Mouse (Mus musculus): Measurements from ENCODE around the gene Cpe. TPM values are rescaled to one million over a fixed set of nuclear protein-coding genes. Genes with fewer than 3 reads are reported as not detected.

The Cpe gene
- polyA plus RNA-seq, 1 experiment from 2014 or later = 911 TPM

DNA sequence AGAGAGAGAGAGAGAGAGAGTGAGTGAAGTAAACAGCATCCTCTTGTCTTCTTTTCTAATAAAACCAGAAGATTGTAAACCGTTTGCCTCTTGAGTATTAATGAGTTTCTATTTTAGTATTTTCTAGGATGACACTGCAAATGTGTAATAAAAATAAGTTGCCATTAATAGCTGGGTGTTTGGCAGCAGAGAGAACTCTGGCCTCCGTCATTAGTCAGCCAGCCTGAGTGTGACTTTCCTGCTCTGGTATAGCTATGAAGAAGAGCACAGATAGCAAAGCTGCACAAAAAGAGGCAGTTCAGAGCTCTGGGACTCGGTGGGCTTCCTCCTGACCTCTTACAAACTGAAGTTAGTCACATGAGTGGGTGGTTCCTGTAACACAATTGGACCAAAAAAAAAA is 27.3 kb downstream of the Cpe start:
- H3K4me2 ChIP-seq (ENCODE audit: low read length) = no peak overlapping the region
- no peaks in the 10 kb centered on the region for H3K36me3 ChIP-seq (ENCODE audit: control insufficient read depth, insufficient read depth, low read length)
- 65% methylated on average over 3 of the region's 3 CpGs for WGBS
- ATAC-seq (ENCODE audit: low FRiP score, low TSS enrichment) (no peak), DNase-seq (no peak)
- no peaks in the 10 kb centered on the region for H3K4me1 ChIP-seq (ENCODE audit: control insufficient read depth, insufficient read depth, low read length)
- no peak overlapping the region for H3K4me3 ChIP-seq (replicated peaks; ENCODE audit: low read depth, low read length)
- no peaks in the 10 kb centered on the region for H3K9me3 ChIP-seq (ENCODE audit: control insufficient read depth, low read length)
- no peak overlapping the region for H3K9ac ChIP-seq (replicated peaks; ENCODE audit: low read length)
- no peak overlapping the region for H3K27ac ChIP-seq (replicated peaks; ENCODE audit: low read depth, low read length)
- no peaks in the 10 kb centered on the region for H3K27me3 ChIP-seq (ENCODE audit: control insufficient read depth, insufficient read depth, low read length)

DNA sequence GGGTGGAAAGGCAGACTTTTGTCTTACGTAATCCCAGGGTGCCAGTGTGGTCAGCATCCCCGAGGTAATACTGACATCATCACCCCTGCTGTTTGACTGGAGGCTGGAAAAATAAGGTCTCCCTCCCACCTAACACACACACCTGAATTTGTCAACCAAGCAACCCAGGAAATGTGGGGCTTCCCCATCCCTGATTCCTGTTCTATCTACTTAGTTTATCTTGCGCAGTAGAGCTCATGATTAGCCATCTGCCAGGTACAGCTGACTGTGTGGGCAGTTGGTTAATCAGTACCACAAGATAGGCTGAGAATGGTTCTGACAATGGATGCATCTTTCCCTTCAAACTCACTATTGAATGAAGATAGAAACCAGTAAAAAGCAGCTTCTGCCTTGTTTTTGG is 28.0 kb downstream of the Cpe start:
- DNase-seq (no peak), ATAC-seq (ENCODE audit: low FRiP score, low TSS enrichment) (no peak)
- H3K27ac ChIP-seq (replicated peaks; ENCODE audit: low read depth, low read length) = no peak overlapping the region
- 56% methylated on average over 3 of the region's 3 CpGs for WGBS
- H3K4me3 ChIP-seq (replicated peaks; ENCODE audit: low read depth, low read length) = no peak overlapping the region
- H3K27me3 ChIP-seq (ENCODE audit: control insufficient read depth, insufficient read depth, low read length) = no peaks in the 10 kb centered on the region
- no peak overlapping the region for H3K9ac ChIP-seq (replicated peaks; ENCODE audit: low read length)
- H3K9me3 ChIP-seq (ENCODE audit: control insufficient read depth, low read length) = no peaks in the 10 kb centered on the region
- 0 out of 2 replicates have a peak, but pooled peaks cover 3% of the 10 kb centered on the region for H3K4me1 ChIP-seq (ENCODE audit: control insufficient read depth, insufficient read depth, low read length)
- no peak overlapping the region for H3K4me2 ChIP-seq (ENCODE audit: low read length)
- H3K36me3 ChIP-seq (ENCODE audit: control insufficient read depth, insufficient read depth, low read length) = no peaks in the 10 kb centered on the region

GRCm38 (mm10) chr8:64664350-64664749 is 28.5 kb downstream of the Cpe start:
- DNase-seq (no peak), ATAC-seq (ENCODE audit: low FRiP score, low TSS enrichment) (no peak)
- Histone ChIP-seq H3K9ac (replicated peaks; ENCODE audit: low read length) (no peak overlapping the region), H3K36me3 (ENCODE audit: control insufficient read depth, insufficient read depth, low read length) (no peaks in the 10 kb centered on the region), H3K4me1 (ENCODE audit: control insufficient read depth, insufficient read depth, low read length) (0 out of 2 replicates have a peak, but pooled peaks cover 3% of the 10 kb centered on the region), H3K27ac (replicated peaks; ENCODE audit: low read depth, low read length) (no peak overlapping the region), H3K4me3 (replicated peaks; ENCODE audit: low read depth, low read length) (no peak overlapping the region), H3K27me3 (ENCODE audit: control insufficient read depth, insufficient read depth, low read length) (no peaks in the 10 kb centered on the region), H3K9me3 (ENCODE audit: control insufficient read depth, low read length) (no peaks in the 10 kb centered on the region), H3K4me2 (ENCODE audit: low read length) (no peak overlapping the region)
- WGBS = 37% methylated on average over 2 of the region's 2 CpGs

DNA sequence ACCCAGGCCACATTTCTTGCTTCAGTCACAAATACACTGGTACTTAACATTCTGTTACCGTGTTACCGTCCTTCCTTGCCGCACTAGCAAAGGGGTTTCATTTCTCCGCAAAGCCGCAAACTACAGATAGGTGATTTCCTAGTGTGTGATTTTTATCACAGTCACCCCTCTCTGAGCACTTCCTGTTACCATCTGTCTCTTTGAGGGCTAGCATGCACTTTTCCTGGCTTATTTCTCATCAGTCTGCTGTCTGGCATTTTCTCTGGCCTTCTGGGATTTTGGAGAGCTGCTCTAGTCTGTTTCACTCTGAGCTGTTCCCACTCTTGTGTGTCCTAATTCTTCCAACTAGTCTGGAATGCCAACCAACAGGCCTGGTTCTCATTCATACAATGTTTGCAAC is 33.8 kb downstream of the Cpe start:
- 0 out of 2 replicates have a peak, but pooled peaks cover 3% of the 10 kb centered on the region for H3K36me3 ChIP-seq (ENCODE audit: control insufficient read depth, insufficient read depth, low read length)
- no peaks in the 10 kb centered on the region for H3K27me3 ChIP-seq (ENCODE audit: control insufficient read depth, insufficient read depth, low read length)
- 80% methylated on average over 5 of the region's 5 CpGs for WGBS
- H3K4me1 ChIP-seq (ENCODE audit: control insufficient read depth, insufficient read depth, low read length) = peaks cover 19% of the 10 kb centered on the region
- peak overlapping the region; percentile 66; the same call in 1 of the 2 replicates for H3K27ac ChIP-seq (replicated peaks; ENCODE audit: low read depth, low read length)
- no peak overlapping the region for H3K4me3 ChIP-seq (replicated peaks; ENCODE audit: low read depth, low read length)
- ATAC-seq (ENCODE audit: low FRiP score, low TSS enrichment) (no peak), DNase-seq (no peak)
- H3K9ac ChIP-seq (replicated peaks; ENCODE audit: low read length) = no peak overlapping the region
- H3K4me2 ChIP-seq (ENCODE audit: low read length) = no peak overlapping the region
- H3K9me3 ChIP-seq (ENCODE audit: control insufficient read depth, low read length) = no peaks in the 10 kb centered on the region

DNA sequence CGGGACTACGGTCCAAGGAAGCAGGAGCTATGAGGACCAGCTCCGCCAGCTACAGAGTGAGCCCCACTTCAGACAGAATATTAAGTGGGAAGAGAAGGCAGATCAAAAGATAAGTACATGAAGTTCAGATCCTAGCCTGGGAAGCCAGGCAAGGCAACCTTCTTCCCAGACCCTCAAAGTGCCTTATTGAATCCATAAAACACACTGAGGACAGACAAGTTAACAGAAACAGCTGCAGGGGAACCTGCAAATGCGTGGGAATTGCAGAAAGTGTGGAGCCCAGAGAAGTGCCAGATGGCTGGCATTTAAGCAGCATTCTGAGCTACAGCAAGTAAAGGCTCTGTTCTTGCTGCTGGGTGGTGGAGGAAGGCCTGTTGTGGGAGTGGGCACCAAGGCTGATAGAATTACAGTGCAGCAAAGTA is 34.9 kb downstream of the Cpe start:
- H3K36me3 ChIP-seq (ENCODE audit: control insufficient read depth, insufficient read depth, low read length) = 0 out of 2 replicates have a peak, but pooled peaks cover 3% of the 10 kb centered on the region
- H3K4me3 ChIP-seq (replicated peaks; ENCODE audit: low read depth, low read length) = no peak overlapping the region
- 15% methylated on average over 4 of the region's 4 CpGs for WGBS
- H3K4me1 ChIP-seq (ENCODE audit: control insufficient read depth, insufficient read depth, low read length) = peaks cover 19% of the 10 kb centered on the region
- no peak overlapping the region for H3K9ac ChIP-seq (replicated peaks; ENCODE audit: low read length)
- peak overlapping the region; percentile 66 for H3K27ac ChIP-seq (replicated peaks; ENCODE audit: low read depth, low read length)
- ATAC-seq (ENCODE audit: low FRiP score, low TSS enrichment) = peak; percentile 14; the same call in 1 of the 2 replicates
- no peaks in the 10 kb centered on the region for H3K27me3 ChIP-seq (ENCODE audit: control insufficient read depth, insufficient read depth, low read length)
- H3K4me2 ChIP-seq (ENCODE audit: low read length) = peak overlapping the region; percentile 18; the same call in 1 of the 2 replicates
- no peaks in the 10 kb centered on the region for H3K9me3 ChIP-seq (ENCODE audit: control insufficient read depth, low read length)
- DNase-seq = peak; percentile 37

DNA sequence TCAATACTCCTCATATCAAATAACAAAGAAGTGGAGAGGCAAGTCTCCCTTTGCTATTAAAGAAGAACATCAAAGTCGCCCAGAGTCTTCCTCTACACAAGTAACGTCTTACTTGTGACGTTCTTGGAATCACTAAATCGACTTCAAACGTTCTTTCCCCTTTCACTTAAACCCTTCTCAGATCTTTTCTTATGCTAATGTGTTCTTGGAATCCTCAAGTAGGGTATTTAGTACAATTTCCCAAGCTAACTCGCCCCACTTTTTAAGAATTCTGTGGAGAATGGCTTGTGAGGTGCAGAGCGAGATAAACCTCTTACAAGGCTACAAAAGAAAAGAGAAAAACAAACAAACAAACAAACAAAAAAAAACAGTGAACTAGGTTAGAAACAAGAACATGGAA is 35.3 kb downstream of the Cpe start:
- ATAC-seq (ENCODE audit: low FRiP score, low TSS enrichment) (0 out of 2 replicates have a peak, but pooled peaks have one; percentile 42), DNase-seq (peak; percentile 58)
- no peak overlapping the region for H3K4me3 ChIP-seq (replicated peaks; ENCODE audit: low read depth, low read length)
- 0 out of 2 replicates have a peak, but pooled peaks cover 3% of the 10 kb centered on the region for H3K36me3 ChIP-seq (ENCODE audit: control insufficient read depth, insufficient read depth, low read length)
- 3% methylated on average over 7 of the region's 7 CpGs for WGBS
- H3K9me3 ChIP-seq (ENCODE audit: control insufficient read depth, low read length) = no peaks in the 10 kb centered on the region
- H3K27ac ChIP-seq (replicated peaks; ENCODE audit: low read depth, low read length) = no peak overlapping the region
- peaks cover 19% of the 10 kb centered on the region for H3K4me1 ChIP-seq (ENCODE audit: control insufficient read depth, insufficient read depth, low read length)
- peak overlapping the region; percentile 18; the same call in 1 of the 2 replicates for H3K4me2 ChIP-seq (ENCODE audit: low read length)
- no peaks in the 10 kb centered on the region for H3K27me3 ChIP-seq (ENCODE audit: control insufficient read depth, insufficient read depth, low read length)
- no peak overlapping the region for H3K9ac ChIP-seq (replicated peaks; ENCODE audit: low read length)

- ATAC-seq (ENCODE audit: low FRiP score, low TSS enrichment) (no peak), DNase-seq (no peak)
- Histone ChIP-seq H3K27ac (replicated peaks; ENCODE audit: low read depth, low read length) (no peak overlapping the region), H3K9ac (replicated peaks; ENCODE audit: low read length) (no peak overlapping the region), H3K36me3 (ENCODE audit: control insufficient read depth, insufficient read depth, low read length) (0 out of 2 replicates have a peak, but pooled peaks cover 3% of the 10 kb centered on the region), H3K4me2 (ENCODE audit: low read length) (no peak overlapping the region), H3K9me3 (ENCODE audit: control insufficient read depth, low read length) (no peaks in the 10 kb centered on the region), H3K4me1 (ENCODE audit: control insufficient read depth, insufficient read depth, low read length) (peaks cover 19% of the 10 kb centered on the region), H3K27me3 (ENCODE audit: control insufficient read depth, insufficient read depth, low read length) (no peaks in the 10 kb centered on the region), H3K4me3 (replicated peaks; ENCODE audit: low read depth, low read length) (no peak overlapping the region)
- WGBS = 57% methylated on average over 6 of the region's 6 CpGs
These were observed 37.0 kb downstream of the Cpe start for GRCm38 (mm10) chr8:64655887-64656286.

GRCm38 (mm10) chr8:64655087-64655486 is 37.8 kb downstream of the Cpe start:
- WGBS = 72% methylated on average over 2 of the region's 2 CpGs

GRCm38 (mm10) chr8:64652285-64652684 is 40.6 kb downstream of the Cpe start:
- Histone ChIP-seq H3K36me3 (ENCODE audit: control insufficient read depth, insufficient read depth, low read length) (0 out of 2 replicates have a peak, but pooled peaks cover 3% of the 10 kb centered on the region), H3K9ac (replicated peaks; ENCODE audit: low read length) (no peak overlapping the region), H3K9me3 (ENCODE audit: control insufficient read depth, low read length) (no peaks in the 10 kb centered on the region), H3K4me2 (ENCODE audit: low read length) (no peak overlapping the region), H3K27me3 (ENCODE audit: control insufficient read depth, insufficient read depth, low read length) (no peaks in the 10 kb centered on the region), H3K27ac (replicated peaks; ENCODE audit: low read depth, low read length) (no peak overlapping the region), H3K4me1 (ENCODE audit: control insufficient read depth, insufficient read depth, low read length) (no peaks in the 10 kb centered on the region), H3K4me3 (replicated peaks; ENCODE audit: low read depth, low read length) (no peak overlapping the region)
- DNase-seq = no peak
- no peak for ATAC-seq (ENCODE audit: low FRiP score, low TSS enrichment)

More at GRCm38 (mm10) chr8:64655087-64655486, 37.8 kb downstream of the Cpe start:
- Histone ChIP-seq H3K4me3 (replicated peaks; ENCODE audit: low read depth, low read length) (no peak overlapping the region), H3K4me2 (ENCODE audit: low read length) (no peak overlapping the region), H3K36me3 (ENCODE audit: control insufficient read depth, insufficient read depth, low read length) (0 out of 2 replicates have a peak, but pooled peaks cover 3% of the 10 kb centered on the region), H3K27me3 (ENCODE audit: control insufficient read depth, insufficient read depth, low read length) (no peaks in the 10 kb centered on the region), H3K4me1 (ENCODE audit: control insufficient read depth, insufficient read depth, low read length) (peaks cover 16% of the 10 kb centered on the region), H3K9ac (replicated peaks; ENCODE audit: low read length) (no peak overlapping the region), H3K27ac (replicated peaks; ENCODE audit: low read depth, low read length) (no peak overlapping the region), H3K9me3 (ENCODE audit: control insufficient read depth, low read length) (no peaks in the 10 kb centered on the region)
- DNase-seq = no peak
- ATAC-seq (ENCODE audit: low FRiP score, low TSS enrichment) = no peak
